8 mouse cellular contexts compared by ENCODE assay signal in the genomic region with DNA sequence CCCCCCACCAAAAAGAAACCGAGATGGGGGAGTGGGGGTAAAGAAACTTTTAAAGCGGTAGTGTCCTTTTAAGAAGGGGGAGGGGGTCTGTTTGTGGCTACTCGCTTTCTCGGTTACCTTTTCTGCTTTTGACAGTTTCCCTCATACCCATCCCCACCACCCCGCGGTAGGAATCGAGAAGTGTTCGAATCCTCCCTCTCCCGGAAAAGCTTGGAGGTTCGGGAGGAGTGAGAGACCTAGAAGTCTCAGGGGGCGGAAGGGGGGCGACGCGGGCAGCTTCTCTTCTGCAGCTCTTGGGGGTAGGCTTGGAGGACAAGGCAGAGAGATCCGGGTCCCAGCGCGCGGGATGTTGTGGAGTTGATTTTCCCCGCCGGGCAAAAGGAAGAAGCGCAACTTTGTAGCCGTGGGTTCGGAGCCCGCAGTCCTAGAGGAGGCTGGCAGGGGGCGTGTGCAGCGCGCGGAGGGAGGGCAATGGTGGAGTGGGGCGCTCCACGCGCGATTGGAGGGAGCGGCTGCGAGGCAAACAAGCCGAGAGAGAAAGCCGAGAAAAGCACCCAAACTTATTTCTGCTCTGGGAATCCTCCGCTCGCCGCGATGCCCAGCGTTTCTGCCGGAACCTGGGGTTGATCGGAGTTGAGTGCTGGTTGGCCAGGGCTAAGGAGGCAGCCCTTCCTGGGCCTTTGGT. TPM values are rescaled to one million over a fixed set of nuclear protein-coding genes. Genes with fewer than 3 reads are reported as not detected.
DNase-seq lines count a peak whose midpoint lies in the region; ATAC-seq lines count a peak whose summit lies in the region.

No protein-coding gene starts in this region.

- peaks cover 7% of the 10 kb centered on the region for H3K4me1 ChIP-seq in hindbrain, embryonic 14.5 days (replicated peaks; ENCODE audit: control insufficient read depth, insufficient read depth, low read length)

- peak overlapping the region; percentile 86 for H3K4me2 ChIP-seq in hindbrain, embryonic 14.5 days (replicated peaks)

- peak overlapping the region; percentile 81 for H3K4me3 ChIP-seq in hindbrain, embryonic 14.5 days (replicated peaks; ENCODE audit: low read length)

- under 1% methylated on average over 41 of the region's 43 CpGs for WGBS in hindbrain, embryonic 14.5 days

- peak overlapping the region; percentile 83 for H3K9ac ChIP-seq in hindbrain, embryonic 14.5 days

- H3K36me3 ChIP-seq in hindbrain, embryonic 14.5 days (replicated peaks; ENCODE audit: control insufficient read depth, insufficient read depth): no peaks in the 10 kb centered on the region

- H3K27ac ChIP-seq in hindbrain, embryonic 14.5 days: peak overlapping the region; percentile 96

- no peaks in the 10 kb centered on the region for H3K27me3 ChIP-seq in hindbrain, embryonic 14.5 days (ENCODE audit: control insufficient read depth, insufficient read depth, low read length)

- DNase-seq in adrenal gland, adult (ENCODE audit: inconsistent age in 2 of 2, low spot score in 1 of 2): peak; percentile 61 to 90
- DNase-seq in cerebellum, postnatal 10 days: peak; percentile 69 to 72
- peak; percentile 7 to 13 for DNase-seq in frontal cortex, postnatal 25 days (ENCODE audit: low spot score in 2 of 2)
- peak; percentile 52 for DNase-seq in hindbrain, embryonic 14.5 days (ENCODE audit: low spot score)
- DNase-seq in left cerebral cortex, adult 11 months (ENCODE audit: low spot score): peak; percentile 16
- peak; percentile 10 for DNase-seq in lung, postnatal 36 days
- DNase-seq in right cerebral cortex, postnatal 4 days: peak; percentile 57

- no peaks in the 10 kb centered on the region for H3K9me3 ChIP-seq in hindbrain, embryonic 14.5 days (ENCODE audit: control insufficient read depth, low read length)

- peak; percentile 29; the same call in 1 of the 2 replicates for ATAC-seq in hindbrain, embryonic 14.5 days (ENCODE audit: low FRiP score)
- ATAC-seq in erythroid progenitor cell, adult 5-6 weeks (replicated peaks; ENCODE audit: low FRiP score, poor library complexity, severe bottlenecking): no peak

RNA-seq across cellular contexts. Expression of a gene that starts 0.9 kb away (rescaled TPM):
- 22.0 and 28.1 TPM in 2 replicates for polyA plus RNA-seq in hindbrain, embryonic 14.5 days (2014; fragmentation: Nextera tagmentation; extraction: Ambion mirVana)
- total RNA-seq in erythroid progenitor cell, adult 5-6 weeks (2015; ENCODE audit: low replicate concordance): 0.72 and 2.1 TPM in 2 replicates
- 0.38 and 0.51 TPM in 2 replicates for total RNA-seq in erythroid progenitor cell, adult 5-6 weeks (2017; ENCODE audit: low replicate concordance)

Comparison
In these comparisons a context has a peak if more than half of its experiments do, and no peak if none do; other contexts are left out.
1. DNase-seq: peak in every context shown above with its lines; median percentile 76 in adrenal gland, adult; 70 in cerebellum, postnatal 10 days; 57 in right cerebral cortex, postnatal 4 days; 52 in hindbrain, embryonic 14.5 days; 16 in left cerebral cortex, adult 11 months; 10 in frontal cortex, postnatal 25 days; 10 in lung, postnatal 36 days.